Mouse (Mus musculus): ENCODE results near the gene Ccser1. TPM values are rescaled to one million over a fixed set of nuclear protein-coding genes. Genes with fewer than 3 reads are reported as not detected.

Gene Ccser1
- polyA plus RNA-seq, 1 experiment: 0.70 TPM

DNA sequence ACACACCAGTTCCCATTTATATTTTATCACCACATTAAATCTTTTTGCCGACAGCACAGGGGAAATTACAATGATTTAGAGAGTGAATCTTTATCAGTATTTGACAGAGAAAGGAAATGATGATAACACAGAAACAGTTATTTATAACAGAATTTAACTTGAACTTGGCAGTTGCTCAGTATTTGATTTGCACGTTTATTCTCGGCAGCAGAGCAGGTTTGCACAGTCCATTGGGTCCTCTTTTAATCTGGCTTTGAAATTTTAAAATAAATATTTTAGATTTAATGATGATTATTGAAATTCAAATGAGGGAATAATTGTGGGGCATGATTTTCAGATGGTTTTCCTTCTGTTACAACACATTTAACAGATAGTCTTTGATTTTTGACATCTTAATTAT lies 305.2 kb downstream of the Ccser1 start:
- H3K4me1 ChIP-seq (ENCODE audit: control insufficient read depth, insufficient read depth, low read length): no peaks in the 10 kb centered on the region
- H3K4me3 ChIP-seq (ENCODE audit: insufficient read depth, low read length): no peak overlapping the region
- H3K27ac ChIP-seq (ENCODE audit: insufficient read depth, low read depth, low read length): no peak overlapping the region
- no peak for TF ChIP-seq POLR2A (IDR thresholded peaks at IDR 0.05; ENCODE audit: borderline replicate concordance, low read depth, low read length)
- no peak for TF ChIP-seq CTCF (IDR thresholded peaks at IDR 0.05; ENCODE audit: low read depth, low read length)

DNA sequence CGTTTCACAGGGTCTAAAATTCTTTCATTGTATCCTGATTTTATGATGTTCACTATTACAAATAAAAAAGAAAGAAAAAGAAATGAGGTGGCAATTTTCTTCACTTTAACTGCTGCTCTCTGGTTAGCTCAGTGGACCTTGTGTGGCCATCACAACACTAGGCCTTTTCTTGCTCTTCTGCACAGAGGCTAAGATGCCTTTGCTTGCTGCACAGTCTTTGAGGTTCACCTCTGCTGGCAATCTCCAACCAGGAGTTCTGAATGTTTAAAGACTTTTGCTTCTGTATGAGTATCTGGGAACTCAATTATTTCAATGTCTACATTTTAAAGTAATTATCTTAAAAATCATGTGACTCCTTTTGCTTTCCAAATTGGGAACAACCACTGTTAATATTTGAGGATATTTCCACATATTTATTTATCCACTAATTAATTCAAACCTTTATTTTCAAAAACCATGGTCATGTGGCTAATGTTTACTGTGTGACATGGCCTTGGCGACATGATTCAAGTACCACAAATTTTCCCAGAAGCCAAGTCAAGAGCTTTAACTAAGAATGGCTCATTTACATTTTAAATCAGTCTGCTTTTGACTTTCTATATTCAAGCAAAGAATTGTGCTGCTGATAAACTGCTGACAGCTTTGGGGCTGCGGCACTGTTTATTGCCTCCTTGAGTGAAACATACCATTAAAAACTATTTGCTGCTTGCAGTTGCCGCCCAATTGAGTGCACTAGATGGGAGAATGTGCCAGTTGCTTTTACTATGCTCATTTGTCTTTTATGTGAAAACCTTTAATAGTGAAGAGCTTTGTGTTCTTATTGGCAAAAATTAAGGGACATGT lies 312.1 kb downstream of the Ccser1 start:
- Histone ChIP-seq H3K4me3 (ENCODE audit: insufficient read depth, low read length) (no peak overlapping the region), H3K27ac (ENCODE audit: insufficient read depth, low read depth, low read length) (no peak overlapping the region), H3K4me1 (ENCODE audit: control insufficient read depth, insufficient read depth, low read length) (no peaks in the 10 kb centered on the region)
- TF ChIP-seq POLR2A (IDR thresholded peaks at IDR 0.05; ENCODE audit: borderline replicate concordance, low read depth, low read length): no peak
- no peak for TF ChIP-seq CTCF (IDR thresholded peaks at IDR 0.05; ENCODE audit: low read depth, low read length)

DNA sequence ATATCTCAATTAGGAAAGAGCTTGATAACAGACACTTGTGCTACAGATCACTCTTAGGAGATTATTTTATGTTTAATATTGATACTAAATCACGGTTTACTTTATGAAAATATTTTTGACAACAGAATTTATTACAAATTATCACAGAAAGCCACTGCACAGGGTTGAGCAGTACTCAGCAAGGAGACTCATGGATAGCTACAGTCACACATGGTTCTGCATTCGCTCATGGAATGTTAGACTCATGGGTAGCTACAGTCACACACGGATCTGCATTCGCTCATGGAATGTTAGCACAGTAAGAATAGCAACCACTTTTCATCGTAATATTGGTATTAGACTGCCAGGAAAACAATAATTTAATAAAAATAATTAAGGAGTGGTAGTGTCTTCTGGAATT lies 313.3 kb downstream of the Ccser1 start:
- Histone ChIP-seq H3K4me1 (ENCODE audit: control insufficient read depth, insufficient read depth, low read length) (no peaks in the 10 kb centered on the region), H3K4me3 (ENCODE audit: insufficient read depth, low read length) (no peak overlapping the region), H3K27ac (ENCODE audit: insufficient read depth, low read depth, low read length) (no peak overlapping the region)
- TF ChIP-seq CTCF (IDR thresholded peaks at IDR 0.05; ENCODE audit: low read depth, low read length) (no peak), POLR2A (IDR thresholded peaks at IDR 0.05; ENCODE audit: borderline replicate concordance, low read depth, low read length) (no peak)

DNA sequence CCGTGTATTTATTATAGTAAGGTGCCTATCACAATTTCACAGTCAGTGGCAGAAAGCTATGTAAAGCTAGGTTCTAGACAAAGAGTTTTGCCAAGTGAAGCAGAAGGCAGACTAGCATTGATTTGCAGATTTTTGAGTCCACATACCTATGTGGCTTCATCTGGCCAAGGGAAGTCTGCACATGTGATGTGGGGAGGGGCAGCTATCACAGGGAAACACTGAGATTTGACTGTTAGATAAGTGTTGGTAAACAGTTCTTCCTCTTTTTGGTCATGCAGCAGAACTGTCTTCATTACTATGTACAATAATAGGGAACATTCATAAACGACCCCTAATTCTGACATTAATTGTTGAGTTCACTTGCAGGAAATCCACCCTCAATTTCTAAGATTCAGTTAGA lies 335.2 kb downstream of the Ccser1 start:
- Histone ChIP-seq H3K27ac (ENCODE audit: insufficient read depth, low read depth, low read length) (no peak overlapping the region), H3K4me1 (ENCODE audit: control insufficient read depth, insufficient read depth, low read length) (no peaks in the 10 kb centered on the region), H3K4me3 (ENCODE audit: insufficient read depth, low read length) (no peak overlapping the region)
- no peak for TF ChIP-seq POLR2A (IDR thresholded peaks at IDR 0.05; ENCODE audit: borderline replicate concordance, low read depth, low read length)
- TF ChIP-seq CTCF (IDR thresholded peaks at IDR 0.05; ENCODE audit: low read depth, low read length): no peak

DNA sequence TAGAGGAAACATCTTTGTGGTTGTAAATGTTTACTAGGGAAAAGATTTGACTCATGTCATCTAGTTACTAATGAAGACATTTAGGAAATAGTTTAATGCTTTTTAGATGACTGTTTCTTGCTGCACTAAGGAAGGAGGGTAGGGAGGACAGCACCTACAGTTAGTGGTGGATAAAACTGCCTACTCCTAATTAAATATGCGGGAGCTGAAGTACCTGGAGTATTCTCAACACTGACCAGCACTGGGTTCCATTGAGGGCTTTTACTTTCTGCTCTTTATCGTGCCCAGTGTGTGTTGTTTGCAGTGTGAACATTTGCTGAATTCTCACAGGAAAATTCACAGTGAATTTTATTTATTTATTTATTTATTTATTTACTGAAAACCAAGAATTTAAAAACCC lies 341.5 kb downstream of the Ccser1 start:
- H3K4me1 ChIP-seq (ENCODE audit: control insufficient read depth, insufficient read depth, low read length): no peaks in the 10 kb centered on the region
- H3K4me3 ChIP-seq (ENCODE audit: insufficient read depth, low read length): no peak overlapping the region
- no peak overlapping the region for H3K27ac ChIP-seq (ENCODE audit: insufficient read depth, low read depth, low read length)
- TF ChIP-seq POLR2A (IDR thresholded peaks at IDR 0.05; ENCODE audit: borderline replicate concordance, low read depth, low read length): no peak
- TF ChIP-seq CTCF (IDR thresholded peaks at IDR 0.05; ENCODE audit: low read depth, low read length): no peak

DNA sequence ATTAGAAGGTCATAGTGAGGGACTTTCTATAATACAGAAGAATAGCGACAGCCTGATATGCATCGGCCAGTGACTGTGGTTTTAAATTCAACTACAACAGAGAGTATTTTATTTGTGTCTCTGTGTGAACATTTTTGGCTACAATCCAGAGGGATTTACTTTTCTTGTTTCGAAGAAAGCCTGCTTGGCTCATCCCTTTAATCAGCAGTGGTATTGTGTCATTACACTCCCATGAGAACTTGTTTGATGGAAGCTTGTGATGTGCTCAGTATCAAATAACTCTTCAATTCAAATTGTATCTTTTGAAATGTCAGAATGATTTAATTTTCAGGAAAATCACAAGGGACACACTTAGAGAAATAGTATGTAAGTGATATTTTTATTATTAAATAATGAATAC lies 342.0 kb downstream of the Ccser1 start:
- no peak overlapping the region for H3K27ac ChIP-seq (ENCODE audit: insufficient read depth, low read depth, low read length)
- H3K4me1 ChIP-seq (ENCODE audit: control insufficient read depth, insufficient read depth, low read length): no peaks in the 10 kb centered on the region
- TF ChIP-seq POLR2A (IDR thresholded peaks at IDR 0.05; ENCODE audit: borderline replicate concordance, low read depth, low read length) (no peak), CTCF (IDR thresholded peaks at IDR 0.05; ENCODE audit: low read depth, low read length) (no peak)
- H3K4me3 ChIP-seq (ENCODE audit: insufficient read depth, low read length): no peak overlapping the region

DNA sequence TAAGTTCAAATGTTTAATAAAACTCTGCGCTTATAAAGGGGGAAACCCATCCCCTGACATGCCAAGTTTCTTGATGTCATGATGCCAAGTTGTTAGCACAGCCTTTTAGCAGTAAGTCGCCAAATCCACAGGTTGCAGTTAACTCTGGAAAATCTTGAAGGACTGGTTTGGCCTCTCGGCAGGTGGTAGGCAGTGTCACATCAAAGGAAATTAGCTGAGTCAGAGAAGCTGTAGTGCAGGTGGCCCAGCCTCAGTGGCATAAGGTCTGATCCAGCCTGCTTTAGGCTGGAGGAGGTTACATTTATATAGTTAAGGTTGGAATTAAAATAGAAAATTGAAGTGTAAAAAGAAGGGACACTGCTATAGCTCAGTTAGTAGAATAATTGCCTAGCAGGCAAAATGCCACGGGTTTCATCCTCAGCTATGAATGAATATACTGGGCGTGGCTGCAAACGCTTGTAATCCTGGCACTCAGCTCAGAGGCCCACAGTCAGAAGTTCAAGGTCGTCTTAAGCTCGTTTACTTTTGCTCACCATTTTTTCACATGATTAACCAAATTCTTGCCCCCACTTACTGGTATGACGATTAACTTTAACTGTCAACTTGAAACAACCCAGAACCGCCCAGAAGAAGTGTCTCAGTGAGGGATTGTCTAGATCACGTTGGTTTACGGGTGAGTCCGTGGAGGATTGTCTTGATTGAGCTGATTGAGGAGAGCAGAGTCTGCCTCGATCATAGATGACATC lies 343.8 kb downstream of the Ccser1 start:
- TF ChIP-seq CTCF (IDR thresholded peaks at IDR 0.05; ENCODE audit: low read depth, low read length): no peak
- no peak for TF ChIP-seq POLR2A (IDR thresholded peaks at IDR 0.05; ENCODE audit: borderline replicate concordance, low read depth, low read length)
- Histone ChIP-seq H3K4me3 (ENCODE audit: insufficient read depth, low read length) (no peak overlapping the region), H3K27ac (ENCODE audit: insufficient read depth, low read depth, low read length) (no peak overlapping the region), H3K4me1 (ENCODE audit: control insufficient read depth, insufficient read depth, low read length) (no peaks in the 10 kb centered on the region)

DNA sequence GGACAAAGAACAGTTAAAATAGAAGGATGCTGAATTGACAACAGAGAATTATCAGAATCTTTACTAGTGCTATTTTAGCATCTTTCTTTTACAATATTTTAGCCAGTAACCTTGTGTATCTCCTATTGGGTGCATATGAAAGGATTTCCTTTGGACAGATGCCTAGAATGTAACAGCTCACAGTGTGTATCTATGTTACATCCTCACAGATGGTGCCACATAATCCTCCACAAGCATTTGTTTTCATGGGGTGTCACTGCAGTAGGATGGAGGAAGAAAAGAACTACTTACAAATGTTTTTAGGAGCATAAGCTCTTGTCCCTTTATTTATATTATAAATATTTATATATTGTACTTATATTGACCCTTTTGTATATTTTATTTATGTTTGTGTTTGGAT lies 360.6 kb downstream of the Ccser1 start:
- H3K27ac ChIP-seq (ENCODE audit: insufficient read depth, low read depth, low read length): no peak overlapping the region
- no peak for TF ChIP-seq POLR2A (IDR thresholded peaks at IDR 0.05; ENCODE audit: borderline replicate concordance, low read depth, low read length)
- no peak for TF ChIP-seq CTCF (IDR thresholded peaks at IDR 0.05; ENCODE audit: low read depth, low read length)

DNA sequence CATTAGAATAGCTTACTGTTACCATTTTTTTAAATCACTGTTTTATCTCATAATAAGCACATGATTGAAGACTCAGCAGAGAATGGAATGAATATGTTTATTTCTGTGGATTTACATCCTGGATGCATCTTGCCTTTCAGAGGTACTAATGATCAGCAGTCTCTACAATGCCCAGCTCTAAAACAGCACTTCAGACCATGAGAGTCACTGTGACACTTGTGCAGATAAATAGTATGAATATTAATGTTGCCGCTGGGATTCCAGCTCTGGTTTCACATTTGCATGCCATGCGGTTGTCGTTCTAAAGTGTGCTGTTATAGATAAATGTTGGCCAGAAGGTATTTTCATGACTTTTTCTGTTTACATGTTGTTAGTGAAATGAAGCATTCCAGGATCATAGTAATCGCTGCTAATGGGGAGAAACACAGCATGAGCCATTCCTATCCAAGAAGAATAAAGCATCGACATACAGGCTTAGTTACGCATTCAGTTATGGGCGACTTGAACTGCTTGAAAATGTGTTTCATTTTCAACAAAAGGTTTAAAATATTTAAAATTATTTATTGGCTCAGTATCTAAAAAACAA lies 363.4 kb downstream of the Ccser1 start:
- H3K27ac ChIP-seq (ENCODE audit: insufficient read depth, low read depth, low read length): no peak overlapping the region
- TF ChIP-seq CTCF (IDR thresholded peaks at IDR 0.05; ENCODE audit: low read depth, low read length): no peak
- no peak for TF ChIP-seq POLR2A (IDR thresholded peaks at IDR 0.05; ENCODE audit: borderline replicate concordance, low read depth, low read length)
- no peak overlapping the region for H3K4me3 ChIP-seq (ENCODE audit: insufficient read depth, low read length)
- no peaks in the 10 kb centered on the region for H3K4me1 ChIP-seq (ENCODE audit: control insufficient read depth, insufficient read depth, low read length)

More for the DNA sequence above, 360.6 kb downstream of the Ccser1 start:
- H3K4me1 ChIP-seq (ENCODE audit: control insufficient read depth, insufficient read depth, low read length): no peaks in the 10 kb centered on the region
- no peak overlapping the region for H3K4me3 ChIP-seq (ENCODE audit: insufficient read depth, low read length)

DNA sequence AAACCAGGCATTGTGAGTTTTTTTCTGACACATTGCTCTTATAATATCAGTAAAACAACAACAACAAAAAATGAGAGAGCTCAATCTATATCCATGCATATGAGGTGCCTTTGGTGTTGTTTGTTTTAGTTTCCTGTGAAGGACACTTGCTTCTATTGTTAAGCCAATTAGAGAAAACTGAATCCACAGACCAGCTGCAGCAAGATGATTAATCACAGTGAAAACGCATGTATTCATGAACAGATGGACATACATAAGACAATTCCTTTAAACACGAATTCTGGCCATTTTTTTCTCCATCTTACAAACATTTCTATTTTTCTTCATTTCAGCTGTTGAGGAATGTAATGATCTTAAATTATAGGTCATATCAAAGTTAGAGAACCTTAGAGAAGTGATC lies 387.4 kb downstream of the Ccser1 start:
- Histone ChIP-seq H3K4me3 (ENCODE audit: insufficient read depth, low read length) (no peak overlapping the region), H3K4me1 (ENCODE audit: control insufficient read depth, insufficient read depth, low read length) (no peaks in the 10 kb centered on the region), H3K27ac (ENCODE audit: insufficient read depth, low read depth, low read length) (no peak overlapping the region)
- TF ChIP-seq CTCF (IDR thresholded peaks at IDR 0.05; ENCODE audit: low read depth, low read length): no peak
- no peak for TF ChIP-seq POLR2A (IDR thresholded peaks at IDR 0.05; ENCODE audit: borderline replicate concordance, low read depth, low read length)

Measured in bone marrow macrophage, adult 2 months (primary cell).